Mouse (Mus musculus): ENCODE measurements around the gene Rnpepl1.

GRCm38 (mm10) chr1:92911721-92912138 is 1.1 kb downstream of the Rnpepl1 start:
- TF ChIP-seq CTCF (IDR thresholded peaks at IDR 0.05; ENCODE audit: low read depth, low read length) (no peak), POLR2A (IDR thresholded peaks at IDR 0.05; ENCODE audit: borderline replicate concordance, low read depth, low read length) (no peak)
